Mouse (Mus musculus): ENCODE results near the gene Rfng. TPM values are rescaled to one million over a fixed set of nuclear protein-coding genes. Genes with fewer than 3 reads are reported as not detected.
"Not testable (repeated sequence)": the region's sequence is repeated elsewhere in the genome, so short reads cannot be mapped to it uniquely, and the experiment has no call there.

The Rfng gene
- total RNA-seq, 4 experiments from 2014 or later, result 17.3 to 21.4 (median 20.5) TPM

GRCm38 (mm10) chr11:120808010-120808409 is 24.0 kb upstream of the Rfng start:
- peak; percentile 55 for DNase-seq

DNA sequence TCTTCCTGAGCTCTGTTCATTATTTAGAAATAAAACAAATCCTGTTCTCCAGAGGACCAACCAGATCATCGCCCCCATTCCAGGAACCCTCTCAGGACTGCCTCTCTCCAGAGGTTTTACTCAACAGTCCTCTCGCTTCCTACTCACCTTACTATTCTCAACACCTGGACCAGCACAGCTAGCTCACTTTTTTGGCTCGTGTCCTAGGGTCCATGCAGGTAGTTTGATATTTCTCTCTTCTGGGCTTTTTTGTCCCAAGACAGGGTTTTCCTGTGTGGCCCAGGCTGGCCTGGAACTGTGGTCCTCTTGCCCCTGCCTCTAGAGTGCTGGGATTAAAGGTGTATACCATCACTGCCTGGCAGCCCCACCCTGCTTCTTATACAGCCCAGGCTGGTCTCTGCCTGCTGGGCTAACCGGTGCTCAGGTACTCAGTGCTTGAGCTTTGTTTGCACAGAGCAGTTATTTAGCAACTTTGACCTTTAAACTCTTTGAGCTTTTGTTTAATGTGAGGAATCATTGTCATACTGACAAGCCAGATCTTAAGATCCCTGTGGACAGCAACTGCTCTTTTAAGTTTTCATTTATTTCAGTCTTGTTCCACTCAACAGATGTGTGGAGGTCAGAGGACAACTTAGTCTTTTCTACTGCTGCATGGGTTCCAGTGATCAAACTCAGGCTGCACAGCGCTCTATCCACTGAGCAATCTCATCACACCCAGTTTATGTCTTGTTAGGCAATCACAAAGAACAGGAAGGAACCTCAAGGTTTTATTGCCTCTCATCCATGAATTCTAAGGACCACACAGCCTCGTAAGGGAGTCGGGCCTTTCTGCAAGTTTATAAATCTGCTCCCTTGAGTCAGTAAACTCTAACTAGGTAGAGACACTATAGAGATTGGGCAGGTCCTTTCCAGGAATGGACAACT is 21.6 kb upstream of the Rfng start:
- no peak for DNase-seq

- no peak for DNase-seq
Measured at GRCm38 (mm10) chr11:120804769-120805168, 20.8 kb upstream of the Rfng start.

GRCm38 (mm10) chr11:120804274-120804673 is 20.3 kb upstream of the Rfng start:
- no peak for DNase-seq

DNA sequence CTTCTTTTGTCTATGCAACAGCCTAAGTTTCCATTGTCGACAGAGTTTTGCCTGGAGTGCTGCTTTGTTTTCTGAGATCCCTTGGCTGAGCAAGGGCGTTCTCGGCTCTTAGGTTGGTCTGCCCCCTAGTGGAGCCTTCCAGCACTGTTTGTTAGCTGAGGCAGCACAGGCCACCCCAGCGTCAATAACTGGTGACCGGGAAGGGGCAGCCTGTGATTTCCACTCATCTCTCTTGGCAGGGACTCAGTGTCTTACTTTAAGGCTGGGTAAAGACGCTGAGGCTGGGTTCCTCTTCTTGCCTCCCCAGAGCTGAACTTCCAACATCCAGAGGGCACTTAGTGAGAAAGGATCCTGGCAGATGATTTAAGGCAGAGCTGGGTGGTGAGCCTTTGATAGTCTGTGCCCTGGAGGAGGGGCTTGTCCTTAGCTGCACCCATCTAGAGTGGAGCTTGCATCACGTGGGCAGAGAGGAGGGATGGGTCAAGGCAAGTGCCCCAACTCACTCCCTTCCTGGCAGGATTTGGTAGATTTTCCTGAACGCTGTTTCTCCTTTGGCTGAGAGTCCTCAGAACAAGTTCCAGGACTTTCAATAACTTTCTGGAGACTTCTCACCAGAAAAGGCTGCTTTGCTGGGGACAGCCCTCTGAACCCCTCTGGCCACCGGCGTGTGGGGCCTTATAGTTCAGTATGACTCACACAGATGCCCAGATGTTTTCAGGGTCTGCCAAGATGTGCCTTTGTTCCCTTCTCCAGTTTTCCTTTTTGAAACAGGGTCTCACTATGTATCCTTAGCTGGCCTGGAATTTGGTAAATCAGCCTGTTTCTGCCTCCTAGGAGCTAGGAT is 16.3 kb upstream of the Rfng start:
- DNase-seq, result peak; percentile 88

DNA sequence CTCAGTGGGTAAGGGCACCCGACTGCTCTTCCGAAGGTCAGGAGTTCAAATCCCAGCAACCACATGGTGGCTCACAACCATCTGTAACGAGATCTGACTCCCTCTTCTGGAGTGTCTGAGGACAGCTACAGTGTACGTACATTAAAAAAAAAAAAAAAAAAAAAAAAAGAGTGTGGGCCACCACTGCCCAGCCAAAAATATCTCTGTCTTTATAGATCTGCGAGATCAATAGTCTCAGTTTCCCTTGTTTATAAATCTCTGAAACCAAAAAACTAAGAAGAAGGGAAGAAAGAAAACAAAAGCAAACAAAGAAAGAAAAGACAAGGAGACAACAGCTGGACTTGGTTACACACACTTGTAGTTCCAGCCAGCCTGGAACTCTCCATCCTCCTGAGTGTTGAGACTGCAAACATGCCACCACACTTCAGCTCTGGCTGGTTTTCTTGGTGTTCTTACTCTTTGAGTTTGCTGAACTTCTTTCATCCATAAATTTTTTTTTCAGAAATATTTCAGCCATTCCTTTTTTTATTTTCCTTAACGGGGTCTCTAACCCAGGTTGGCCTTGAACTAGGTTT is 15.4 kb upstream of the Rfng start:
- no peak for DNase-seq

- no peak for DNase-seq
Measured at GRCm38 (mm10) chr11:120798244-120798643, 14.2 kb upstream of the Rfng start.

GRCm38 (mm10) chr11:120796614-120796946 is 12.6 kb upstream of the Rfng start:
- DNase-seq, result no peak

DNA sequence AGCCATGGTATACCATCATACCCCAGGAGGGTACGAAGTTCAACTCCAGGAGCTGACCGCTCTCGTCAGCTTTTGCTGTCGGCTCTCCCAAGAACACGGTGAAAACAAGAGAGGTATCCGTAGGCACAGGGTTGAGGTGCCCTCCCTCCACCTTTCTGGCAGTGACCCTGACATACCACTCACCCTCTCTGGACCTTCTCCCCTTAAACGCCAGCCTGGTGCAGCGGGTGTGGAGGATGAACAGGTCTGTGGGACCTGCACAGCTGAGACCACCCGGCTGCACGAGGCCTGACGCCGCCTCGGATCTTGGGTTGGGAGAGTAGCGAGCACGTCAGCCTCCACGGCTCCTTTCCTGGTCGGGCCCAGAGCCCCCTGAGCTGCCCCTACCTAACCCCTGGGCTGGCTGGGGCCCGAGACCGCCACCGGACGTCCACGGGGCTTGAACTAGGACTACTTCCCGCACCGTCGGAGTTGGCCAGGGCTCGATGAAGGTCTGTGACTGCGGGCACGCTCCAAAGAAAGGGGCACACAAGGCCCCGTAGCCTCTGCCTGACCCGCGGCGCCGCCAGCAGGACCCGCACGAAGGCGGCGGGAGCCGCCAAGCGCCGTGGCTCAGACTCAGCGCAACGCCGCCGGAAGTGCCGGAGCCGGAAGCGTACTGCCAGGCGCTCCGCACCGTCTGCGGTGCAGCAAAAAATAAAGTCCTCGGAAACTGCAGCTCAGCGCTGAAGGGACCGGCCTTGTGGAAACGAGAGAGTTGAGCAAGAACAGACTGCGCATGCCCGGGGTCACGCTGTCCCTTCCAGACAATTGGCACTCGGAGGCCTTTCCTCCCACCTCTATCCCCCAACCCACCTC is 12.0 kb upstream of the Rfng start, which contains the start of gene Dus1l:
Gene Dus1l (minus strand): TSS at position 648 of the 858 bp plus-strand sequence.
- peak; percentile 92 for DNase-seq

DNA sequence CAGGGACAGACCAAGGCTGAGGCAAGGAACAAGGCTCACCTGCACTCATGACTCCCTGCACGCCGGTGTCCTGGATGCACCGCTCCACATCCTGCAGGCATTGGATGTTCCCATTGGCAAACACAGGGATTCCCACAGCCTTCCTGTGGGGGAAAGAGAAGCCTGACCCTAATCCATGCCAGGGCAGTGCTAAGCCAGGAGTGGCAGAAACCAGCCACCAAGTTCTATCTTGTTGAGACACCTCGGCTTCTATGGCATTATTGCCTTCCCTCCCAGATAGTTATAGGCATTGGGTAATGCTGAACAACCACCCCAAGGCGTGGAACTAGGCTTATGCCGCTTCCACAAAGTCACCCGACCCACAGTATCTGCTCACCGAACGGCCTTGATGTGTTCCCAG is 8.6 kb upstream of the Rfng start:
- no peak for DNase-seq

DNA sequence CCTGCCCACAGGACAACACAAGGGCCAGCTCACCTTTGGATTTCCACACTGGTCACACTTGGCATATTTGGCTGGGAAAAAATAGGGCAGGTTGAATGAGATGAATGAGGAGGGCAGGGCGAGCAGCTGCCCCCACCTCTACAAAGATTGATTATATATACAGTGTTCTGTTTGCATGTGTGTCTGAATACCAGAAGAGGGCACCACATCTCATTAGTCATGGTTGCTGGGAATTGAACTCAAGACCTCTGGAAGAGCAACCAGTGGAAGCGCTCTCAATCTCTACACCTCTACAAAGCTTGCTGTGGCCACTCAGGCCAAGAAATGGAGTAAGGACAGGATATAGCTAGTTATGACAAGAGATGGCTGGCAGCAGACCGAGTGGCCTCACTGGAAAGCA is 5.8 kb upstream of the Rfng start:
- no peak for DNase-seq

GRCm38 (mm10) chr11:120789355-120789754 is 5.3 kb upstream of the Rfng start:
- no peak for DNase-seq

DNA sequence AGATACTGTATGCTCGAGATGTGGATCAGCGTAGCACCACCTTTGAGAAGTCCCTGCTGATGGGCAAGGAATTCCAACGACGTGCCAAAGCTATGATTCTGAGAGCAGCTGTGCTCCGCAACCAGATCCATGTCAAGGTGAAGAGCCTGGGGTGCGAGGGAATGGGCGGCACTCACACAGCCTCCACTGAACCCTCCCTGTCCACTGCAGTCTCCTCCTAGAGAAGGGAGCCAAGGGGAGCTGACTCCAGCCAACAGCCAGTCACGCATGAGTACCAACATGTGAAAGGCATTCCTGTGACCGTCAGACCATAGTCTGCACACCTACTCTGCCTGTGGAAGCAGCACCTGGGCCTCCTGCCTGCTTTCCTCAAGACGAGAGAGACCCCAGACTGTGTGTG is 4.5 kb upstream of the Rfng start:
- not testable (repeated sequence) for DNase-seq

DNA sequence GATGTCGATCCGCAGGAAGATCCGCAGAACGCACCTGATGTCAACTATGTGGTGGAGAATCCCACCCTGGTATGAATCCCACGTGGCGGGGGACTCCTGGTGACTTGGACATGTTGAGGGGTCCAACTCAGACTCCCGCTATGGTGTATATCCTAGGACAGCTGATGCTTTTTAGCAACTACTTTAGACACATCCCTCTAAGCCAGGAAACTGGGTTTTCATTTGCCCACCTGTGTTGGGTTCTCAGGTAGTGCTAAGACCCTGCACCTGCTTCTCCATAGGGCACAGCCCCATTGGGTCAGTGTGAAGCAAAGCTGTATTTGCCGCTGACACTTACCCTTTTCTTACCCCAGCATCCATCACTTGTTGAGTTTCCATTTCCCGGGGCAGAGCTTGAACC is 1.1 kb upstream of the Rfng start:
- no peak for DNase-seq

GRCm38 (mm10) chr11:120783426-120784063 is 462 bp downstream of the Rfng start:
- DNase-seq, result no peak

DNA sequence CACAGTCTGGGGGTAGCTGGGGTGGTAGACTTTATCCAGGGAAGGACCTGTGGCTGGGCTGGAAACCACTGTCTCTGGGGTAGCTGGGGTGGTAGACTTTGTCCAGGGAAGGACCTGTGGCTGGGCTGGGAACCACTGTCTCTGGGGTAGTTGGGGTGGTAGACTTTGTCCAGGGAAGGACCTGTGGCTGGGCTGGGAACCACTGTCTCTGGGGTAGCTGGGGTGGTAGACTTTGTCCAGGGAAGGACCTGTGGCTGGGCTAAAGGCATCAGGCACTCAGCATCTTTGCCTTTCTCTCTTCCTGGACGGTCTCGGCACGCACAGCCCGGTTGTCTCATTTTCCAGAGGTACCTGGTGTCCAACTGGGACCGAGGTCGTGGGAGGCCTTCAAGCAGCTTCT is 2.6 kb downstream of the Rfng start:
- DNase-seq, result not testable (repeated sequence)

DNA sequence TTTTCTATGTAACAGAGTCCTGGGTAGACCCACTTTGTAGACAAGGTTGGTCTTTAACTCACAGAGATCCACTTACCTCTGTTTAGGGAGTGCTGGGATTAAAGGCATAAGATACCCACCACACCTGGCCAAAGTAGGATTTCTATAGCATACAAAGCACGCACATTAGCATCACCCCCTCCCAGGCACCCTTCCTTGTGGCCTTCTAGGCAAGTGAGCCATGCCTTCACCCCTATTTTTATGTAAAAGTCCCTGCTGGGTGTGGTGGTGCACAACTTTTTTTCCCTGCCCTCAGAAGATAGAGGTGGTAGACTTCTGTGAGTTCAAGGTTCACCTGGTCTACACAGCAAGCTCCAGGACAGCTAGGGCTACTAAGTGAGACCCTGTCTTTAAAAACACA is 4.1 kb downstream of the Rfng start:
- no peak for DNase-seq

DNA sequence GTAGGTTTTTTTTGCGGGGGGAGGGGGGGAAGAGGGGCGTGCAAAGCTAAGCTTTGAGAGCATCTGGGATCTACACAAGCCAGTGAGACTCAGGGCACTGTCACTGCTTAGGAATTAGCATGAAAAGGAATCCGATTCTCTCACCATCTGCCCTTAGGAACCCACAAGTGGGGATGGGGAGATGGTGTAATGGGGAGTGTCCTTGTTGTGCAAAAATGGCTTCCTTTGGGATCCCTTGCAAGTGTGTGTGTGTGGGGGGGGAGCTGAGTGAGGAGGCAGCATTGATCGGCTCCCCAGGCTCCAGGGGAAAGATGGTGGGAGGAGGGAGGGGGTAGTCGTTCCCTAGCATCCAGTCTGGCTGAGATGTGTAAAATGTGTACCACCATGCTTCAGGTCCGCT is 6.9 kb downstream of the Rfng start:
- DNase-seq, result no peak

DNA sequence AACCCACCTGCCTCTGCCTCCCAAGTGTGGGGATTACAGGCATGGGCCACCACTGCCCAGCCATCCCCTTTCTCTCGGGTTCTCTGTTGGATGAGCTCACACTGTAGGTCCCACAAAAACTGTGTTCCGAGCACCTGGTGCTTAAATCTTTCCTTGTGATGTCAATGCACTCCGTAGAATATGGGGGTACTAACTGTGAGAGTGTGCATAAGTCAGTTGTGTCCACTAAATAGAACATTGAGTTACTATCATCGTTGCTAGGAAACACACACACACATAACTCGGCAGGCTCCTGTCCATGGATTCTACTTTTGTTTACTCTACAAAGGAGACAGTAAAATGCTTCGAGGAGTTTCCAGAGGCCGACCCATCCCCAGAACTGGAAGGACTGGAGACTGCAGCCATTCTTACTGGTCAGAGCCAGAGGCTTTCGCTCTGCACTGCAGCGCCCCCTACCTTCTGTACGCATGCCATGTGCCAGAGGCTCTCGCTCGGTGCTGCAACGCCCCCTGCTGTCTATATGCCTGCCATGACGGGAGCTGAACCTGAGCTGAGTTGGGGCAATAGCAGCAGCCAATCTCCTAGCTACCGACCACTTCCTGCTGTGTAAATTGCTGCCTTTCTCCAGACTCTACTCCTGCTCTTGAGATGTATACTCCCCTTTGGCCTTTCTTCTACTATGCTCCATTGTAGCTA is 8.1 kb downstream of the Rfng start:
- DNase-seq, result peak; percentile 88

DNA sequence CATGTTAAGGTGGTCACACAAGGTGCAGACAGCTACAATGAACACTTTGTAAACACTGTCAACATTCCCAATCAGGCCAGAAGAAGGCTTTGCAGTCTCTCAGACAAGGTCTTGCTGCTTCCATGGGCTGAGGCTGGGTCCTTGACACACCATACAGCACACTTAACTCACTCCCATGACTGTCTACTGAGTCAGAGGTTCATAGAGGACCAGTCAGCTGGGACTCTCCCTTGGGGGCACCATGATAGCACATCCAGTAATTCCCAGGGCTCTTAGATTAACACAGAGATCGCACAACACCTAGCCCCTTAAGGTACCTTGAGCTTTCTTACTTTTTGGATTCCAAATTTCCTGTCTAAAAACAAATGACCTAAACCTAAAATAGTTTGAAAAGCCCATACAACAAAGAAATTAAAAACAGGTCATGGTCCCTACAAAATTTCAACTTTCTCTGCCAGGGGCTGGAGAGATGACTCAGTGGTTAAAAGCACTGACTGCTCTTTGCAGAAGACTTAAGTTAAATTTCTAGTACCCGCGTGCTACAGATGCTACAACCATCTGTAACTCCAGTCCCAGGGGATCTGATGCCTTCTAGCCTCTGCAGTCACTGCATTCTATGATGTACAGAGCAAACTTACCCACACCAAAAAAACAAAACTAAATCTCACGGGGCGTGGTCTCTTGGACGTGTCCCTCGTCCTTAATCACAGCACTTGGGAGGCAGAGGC is 10.4 kb downstream of the Rfng start:
- DNase-seq, result no peak
